Mouse (Mus musculus) A20 (cell line): ENCODE measurements around the gene Gm10277.
A peak's percentile ranks its signal among the peaks of the same experiment; 100 is the strongest.

Source experiments
- DNase-seq: peaks from one replicate; pipeline ENCODE4 v3.0.0-alpha.2; 2011; ENCODE audit warnings: low read depth, low spot score

Gene Gm10277

DNA sequence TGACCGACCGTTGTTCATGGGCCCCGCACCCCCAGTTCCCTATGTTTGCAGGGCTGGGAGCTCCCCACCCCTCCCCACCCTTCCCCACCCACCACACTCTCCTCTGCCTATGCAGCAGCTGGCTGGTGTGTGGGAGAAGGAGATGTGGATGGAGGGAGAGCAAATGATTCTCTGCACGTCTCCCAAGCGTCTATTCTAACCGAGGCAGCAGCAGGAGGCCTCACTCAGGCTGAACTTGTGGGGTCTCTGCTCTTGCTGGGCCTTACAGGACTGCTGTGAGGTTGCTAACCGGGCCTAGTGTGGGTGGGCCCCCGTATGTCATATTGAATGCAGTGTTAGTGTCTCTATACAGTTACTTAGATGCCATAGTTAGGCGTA is 12.9 kb upstream of the Gm10277 start:
- no peak for DNase-seq

DNA sequence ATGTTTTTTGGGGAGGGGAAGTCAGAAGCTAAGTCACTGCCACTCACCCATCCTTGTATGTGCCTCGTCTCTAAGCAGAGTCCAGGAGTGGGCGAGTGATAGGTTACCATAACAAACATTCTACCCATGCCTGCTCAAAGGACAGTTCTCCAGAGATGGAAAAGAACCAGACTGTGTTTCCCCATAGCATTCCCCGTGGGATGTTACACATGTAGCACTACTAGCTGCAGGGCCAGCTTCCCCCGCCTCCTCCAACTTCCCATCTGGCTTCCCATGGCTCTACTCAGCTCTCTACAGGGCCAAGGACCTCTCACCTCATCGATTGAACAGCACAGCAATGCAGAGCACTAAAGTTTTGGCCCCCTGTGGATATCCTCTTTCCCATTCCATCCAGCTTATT is 7.7 kb upstream of the Gm10277 start:
- no peak for DNase-seq

DNA sequence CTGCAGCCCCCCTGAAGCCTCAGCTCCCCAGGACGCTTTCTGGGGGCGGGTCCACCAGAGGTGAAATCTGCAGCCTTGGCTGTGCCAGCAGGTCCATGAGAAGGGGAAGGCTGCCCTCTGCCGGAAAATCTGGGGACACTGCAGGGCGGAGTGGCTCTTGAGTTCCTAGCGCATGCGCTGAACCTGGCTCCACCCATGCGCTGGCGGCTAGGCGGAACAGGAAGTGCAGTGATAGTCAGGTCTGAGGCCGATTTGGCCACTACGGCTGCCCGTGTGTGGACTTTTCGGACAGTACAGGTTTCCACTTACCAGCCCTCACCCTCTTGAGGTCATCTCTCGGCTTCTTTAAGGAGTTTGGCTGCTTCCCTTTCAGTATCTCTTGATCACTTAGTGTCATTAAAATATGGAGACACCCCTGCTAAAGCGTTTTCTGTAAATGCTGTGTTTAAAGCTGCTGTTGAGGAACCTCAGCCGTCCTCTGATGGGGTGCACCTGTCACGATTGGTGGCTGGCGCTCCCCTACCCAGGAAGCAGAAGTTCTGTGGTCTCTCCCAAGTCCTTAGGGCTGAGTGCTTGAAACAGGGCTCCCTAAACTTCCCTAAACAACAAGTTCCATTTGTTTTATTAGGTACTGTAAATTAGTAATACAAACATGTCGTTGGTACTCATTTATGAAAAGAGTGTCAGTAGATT is 5.8 kb upstream of the Gm10277 start:
- peak; percentile 98 for DNase-seq

GRCm38 (mm10) chr11:77792566-77792909 is 5.0 kb upstream of the Gm10277 start:
- DNase-seq: peak; percentile 53

DNA sequence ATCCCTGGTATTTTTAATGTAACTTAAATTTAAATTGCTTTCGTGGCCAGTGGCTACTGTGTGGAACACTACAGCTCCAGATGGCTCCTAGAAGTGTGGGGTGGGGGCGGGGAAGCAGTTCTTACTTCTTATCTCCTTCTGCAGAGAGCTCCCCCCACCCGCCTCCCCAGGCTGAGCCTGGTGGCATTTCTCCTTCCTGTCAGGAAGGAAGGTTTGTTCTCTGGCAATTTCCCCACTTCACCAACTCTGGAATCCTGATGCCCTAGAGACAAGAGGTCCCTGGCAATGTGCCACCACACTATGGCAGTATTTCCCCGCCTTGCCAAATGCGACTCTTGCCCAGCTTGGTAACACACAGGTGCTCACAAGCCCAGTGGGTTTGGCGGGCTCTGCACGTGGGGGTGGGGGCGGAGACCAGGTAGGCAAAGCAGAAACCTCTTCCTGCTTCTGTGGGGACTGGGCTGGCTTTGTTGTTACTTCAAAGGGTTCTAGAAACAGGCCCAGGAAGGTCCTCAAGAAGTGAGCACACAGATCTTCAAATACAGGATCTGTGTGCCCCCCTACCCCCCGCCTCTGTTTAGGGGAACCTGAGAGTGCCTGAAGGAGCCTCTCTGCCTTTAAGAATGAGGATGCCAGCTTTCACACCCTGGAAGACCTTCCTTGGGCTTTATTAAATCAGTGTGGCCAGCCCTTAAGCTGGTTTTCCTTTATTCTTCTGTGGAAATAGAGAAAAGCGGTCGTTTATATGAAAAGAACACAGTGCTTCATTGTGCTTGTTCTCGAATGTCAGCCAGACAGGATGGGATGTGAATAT is 4.4 kb upstream of the Gm10277 start:
- peak; percentile 91 for DNase-seq

DNA sequence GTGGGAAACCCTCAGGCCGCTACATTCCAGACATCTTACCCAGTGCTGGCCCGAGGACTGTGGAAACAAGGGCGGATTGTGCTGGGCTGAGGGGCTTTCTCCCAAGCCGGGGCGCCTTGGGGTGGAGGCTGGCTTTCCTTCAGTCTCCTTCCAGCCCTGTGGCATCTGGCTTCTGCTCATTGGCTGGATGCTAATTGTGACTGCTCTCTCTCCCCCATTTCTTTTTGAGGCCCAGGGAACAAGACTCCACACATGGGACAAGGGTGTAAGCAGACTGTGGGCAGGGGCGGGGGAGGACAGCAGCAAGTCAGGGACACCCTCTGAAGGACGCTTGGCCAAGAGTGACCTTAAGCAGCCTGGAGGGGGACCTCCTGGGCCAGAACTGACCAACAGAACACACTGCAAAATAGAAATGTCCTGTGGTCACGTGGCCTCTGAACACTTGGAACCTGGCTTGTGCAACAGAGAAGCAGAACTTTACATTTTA is 3.7 kb upstream of the Gm10277 start:
- no peak for DNase-seq

GRCm38 (mm10) chr11:77790286-77790685 is 2.7 kb upstream of the Gm10277 start:
- no peak for DNase-seq

GRCm38 (mm10) chr11:77789512-77789911 is 2.0 kb upstream of the Gm10277 start:
- DNase-seq: no peak

- DNase-seq: peak; percentile 28
These were observed 1.6 kb downstream of the Gm10277 start for GRCm38 (mm10) chr11:77785768-77786561.

GRCm38 (mm10) chr11:77785396-77785767 is 2.2 kb downstream of the Gm10277 start:
- DNase-seq: no peak

GRCm38 (mm10) chr11:77784894-77785293 is 2.7 kb downstream of the Gm10277 start:
- DNase-seq: no peak

- DNase-seq: peak; percentile 26
These were observed 3.5 kb downstream of the Gm10277 start for GRCm38 (mm10) chr11:77783747-77784646.

DNA sequence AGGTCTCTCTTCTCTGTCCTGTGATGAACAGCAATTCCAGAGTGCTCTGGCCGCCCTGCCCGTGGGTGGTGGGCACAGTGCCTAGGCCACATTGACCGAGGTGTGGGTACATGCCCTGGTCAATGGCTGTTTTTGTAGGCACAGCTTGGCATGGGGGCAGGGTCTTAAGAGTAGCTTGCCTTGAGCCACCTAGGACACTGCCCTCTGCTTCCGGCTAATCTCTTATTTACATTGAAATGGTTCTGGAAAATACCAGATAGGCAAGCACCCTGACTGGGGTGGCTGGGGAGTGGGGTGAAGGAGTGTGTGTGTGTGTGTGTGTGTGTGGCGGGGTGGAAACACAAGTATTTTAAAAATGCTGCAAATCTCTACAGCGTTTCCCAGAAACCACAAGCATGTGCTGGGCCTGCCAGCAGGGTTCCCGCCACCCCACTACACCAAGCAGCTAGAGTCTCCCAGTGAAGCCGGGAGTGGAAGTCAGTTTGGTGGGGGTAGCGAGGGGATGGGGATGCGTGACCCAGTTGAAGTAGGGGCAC is 4.3 kb downstream of the Gm10277 start:
- DNase-seq: no peak

DNA sequence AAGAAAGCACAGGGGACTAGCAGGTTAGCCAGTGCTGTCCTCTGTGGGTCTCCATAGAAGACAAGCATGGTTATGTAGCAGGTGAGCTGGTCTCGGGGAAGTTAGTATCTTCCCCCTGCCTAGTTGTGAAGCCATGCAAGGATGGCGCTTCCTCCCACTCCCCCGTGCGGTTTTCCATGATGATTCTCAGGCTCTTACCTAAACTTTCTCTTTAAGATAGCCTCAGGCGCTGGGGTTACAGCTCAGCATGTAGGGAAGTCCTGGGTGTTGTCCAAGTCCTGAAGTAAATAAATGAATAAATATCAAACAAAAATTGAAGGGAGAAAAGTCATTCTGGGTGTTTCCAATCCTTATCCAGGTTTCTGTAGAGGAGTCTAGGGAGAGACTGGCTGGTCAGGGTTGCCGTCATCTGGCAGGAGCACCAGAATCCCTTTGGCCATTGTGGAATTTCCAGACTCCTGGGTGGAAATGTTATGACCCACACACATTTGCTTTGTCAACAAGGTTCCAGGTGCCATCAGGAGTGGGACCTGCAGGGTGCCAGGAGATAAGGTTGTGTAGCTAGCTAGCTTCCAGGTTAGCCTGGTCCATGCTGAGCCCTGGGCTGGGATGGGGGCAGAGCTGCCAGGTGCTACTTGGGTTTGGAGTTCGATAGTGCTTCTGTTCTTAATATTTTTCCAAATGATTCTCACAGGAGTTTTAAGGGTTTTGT is 5.3 kb downstream of the Gm10277 start:
- no peak for DNase-seq

DNA sequence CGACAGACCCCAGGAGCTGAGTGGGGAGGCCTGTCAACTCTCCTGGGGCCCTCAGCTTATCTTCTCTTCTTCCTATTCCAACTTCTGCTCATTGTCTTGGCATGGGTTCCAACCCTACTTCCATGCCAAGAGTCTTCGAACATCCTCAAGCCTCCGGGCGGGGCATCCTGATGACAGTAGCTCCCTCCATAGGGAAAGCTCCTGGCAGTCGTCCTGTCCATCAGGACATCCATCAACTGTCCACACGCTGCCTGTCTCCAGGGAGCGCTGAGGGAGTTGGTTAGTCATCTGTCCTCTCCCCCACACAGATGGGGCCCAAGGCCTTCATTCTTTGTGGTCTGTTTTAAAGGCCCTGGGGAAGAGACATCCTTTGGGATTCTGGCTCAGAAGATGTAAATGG is 6.5 kb downstream of the Gm10277 start:
- no peak for DNase-seq

DNA sequence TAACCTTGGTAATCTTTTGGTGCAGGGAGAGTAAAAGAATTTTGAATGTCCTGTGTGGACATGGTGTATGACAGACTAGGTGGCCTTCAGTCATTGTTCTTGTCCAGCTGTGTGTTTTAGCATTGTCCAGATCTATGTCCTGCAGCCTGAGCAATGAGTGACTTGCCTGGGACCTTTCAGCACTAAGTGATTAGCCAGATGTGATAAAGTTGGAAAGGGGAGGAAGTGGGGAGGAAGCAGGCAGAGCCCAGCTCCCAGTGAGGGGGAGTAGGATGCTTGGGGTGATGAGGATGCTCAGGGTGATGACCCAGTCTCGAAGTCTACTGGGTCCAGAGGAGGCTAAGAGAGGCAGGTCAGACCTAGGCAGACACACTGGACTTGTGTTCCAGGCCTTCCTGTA is 8.3 kb downstream of the Gm10277 start:
- no peak for DNase-seq

- no peak for DNase-seq
These were observed 9.6 kb downstream of the Gm10277 start for GRCm38 (mm10) chr11:77777937-77778336.

GRCm38 (mm10) chr11:77777436-77777835 is 10.1 kb downstream of the Gm10277 start:
- DNase-seq: no peak

DNA sequence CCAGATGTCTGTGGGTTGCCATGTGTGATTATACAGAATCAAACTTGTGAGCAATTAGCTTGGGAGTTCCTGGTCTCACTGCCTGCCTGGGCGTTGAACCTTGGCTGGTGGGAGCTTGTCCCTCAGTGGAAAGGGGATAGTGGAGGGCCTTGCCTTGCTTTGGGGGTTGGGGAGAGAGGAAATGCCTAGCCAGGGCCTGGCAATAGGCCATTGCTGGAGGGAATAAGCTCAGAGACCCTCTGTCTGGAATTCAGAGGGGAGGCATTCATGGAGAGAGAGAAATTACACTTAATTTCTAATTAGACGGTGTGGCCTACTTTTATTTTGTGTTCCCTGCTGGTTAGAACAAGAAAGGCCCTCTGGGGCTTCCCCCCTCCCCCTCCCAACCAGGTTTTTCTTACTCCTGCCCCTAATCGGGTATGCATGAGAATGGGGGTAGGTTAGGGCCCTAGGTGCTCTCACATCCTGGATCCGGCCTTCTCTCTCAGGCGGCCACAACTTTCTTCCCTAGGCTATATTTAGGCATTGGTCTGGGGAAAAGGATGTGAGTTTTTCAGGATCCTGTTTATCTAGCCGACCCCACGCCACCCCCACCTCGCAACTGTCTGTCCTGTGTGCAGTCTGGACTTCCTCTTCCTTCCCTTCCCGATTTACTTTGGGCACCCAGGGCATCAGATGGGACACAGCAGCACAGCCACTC is 11.7 kb downstream of the Gm10277 start:
- no peak for DNase-seq
